Mouse (Mus musculus) telencephalon, adult 2 months (tissue): ENCODE results near the gene Fam83f.

Experiments
- DNase-seq: peaks from one replicate; pipeline ENCODE4 v3.0.0-alpha.2; 2011; ENCODE audit warnings: low read depth, low spot score

Fam83f gene

GRCm38 (mm10) chr15:80664444-80664843 is 7.2 kb upstream of the Fam83f start:
- DNase-seq, result no peak

- no peak for DNase-seq
Observed at GRCm38 (mm10) chr15:80672810-80673209, 1.2 kb downstream of the Fam83f start.

- DNase-seq, result no peak
Observed at GRCm38 (mm10) chr15:80673337-80674095, 1.9 kb downstream of the Fam83f start.

GRCm38 (mm10) chr15:80674700-80675099 is 3.1 kb downstream of the Fam83f start:
- DNase-seq, result no peak

- DNase-seq, result no peak
Observed at GRCm38 (mm10) chr15:80679515-80680215, 8.0 kb downstream of the Fam83f start.

- DNase-seq, result no peak
Observed at GRCm38 (mm10) chr15:80680347-80681030, 8.8 kb downstream of the Fam83f start.

GRCm38 (mm10) chr15:80681466-80681881 is 9.8 kb downstream of the Fam83f start:
- no peak for DNase-seq

- DNase-seq, result no peak
Observed at GRCm38 (mm10) chr15:80682343-80682742, 10.7 kb downstream of the Fam83f start.

- no peak for DNase-seq
Observed at GRCm38 (mm10) chr15:80683151-80683550, 11.5 kb downstream of the Fam83f start.

- no peak for DNase-seq
Observed at GRCm38 (mm10) chr15:80683990-80684389, 12.3 kb downstream of the Fam83f start.

GRCm38 (mm10) chr15:80684786-80685602 is 13.3 kb downstream of the Fam83f start:
- DNase-seq, result no peak

- no peak for DNase-seq
Observed at GRCm38 (mm10) chr15:80685603-80685895, 13.9 kb downstream of the Fam83f start.

- DNase-seq, result no peak
Observed at GRCm38 (mm10) chr15:80688536-80688935, 16.9 kb downstream of the Fam83f start.

- DNase-seq, result no peak
Observed at GRCm38 (mm10) chr15:80693492-80693891, 21.8 kb downstream of the Fam83f start.

- DNase-seq, result no peak
Observed at GRCm38 (mm10) chr15:80694125-80694910, 22.7 kb downstream of the Fam83f start.

GRCm38 (mm10) chr15:80697564-80697963 is 25.9 kb downstream of the Fam83f start:
- DNase-seq, result no peak

GRCm38 (mm10) chr15:80701481-80702257 is 30.0 kb downstream of the Fam83f start:
- no peak for DNase-seq

- DNase-seq, result no peak
Observed at GRCm38 (mm10) chr15:80702910-80703309, 31.3 kb downstream of the Fam83f start.

GRCm38 (mm10) chr15:80703495-80703894 is 31.8 kb downstream of the Fam83f start:
- DNase-seq, result no peak

GRCm38 (mm10) chr15:80704267-80704666 is 32.6 kb downstream of the Fam83f start:
- DNase-seq, result no peak
